Mouse (Mus musculus) adrenal gland, postnatal 25 days (tissue): ENCODE data around the gene Ttc28. TPM values are rescaled to one million over a fixed set of nuclear protein-coding genes. Genes with fewer than 3 reads are reported as not detected.

Experiments used
- DNase-seq: peaks from one replicate; pipeline ENCODE4 v3.0.0; 2021; ENCODE audit warnings: mixed read lengths
- total RNA-seq: library from RNA; stranded (reverse); gene quantifications from 2 replicates; pipeline ENCODE4 v1.2.3, GENCODE M21; 2021

The Ttc28 gene
- total RNA-seq, 1 experiment from 2014 or later, result 22.9 TPM

DNA sequence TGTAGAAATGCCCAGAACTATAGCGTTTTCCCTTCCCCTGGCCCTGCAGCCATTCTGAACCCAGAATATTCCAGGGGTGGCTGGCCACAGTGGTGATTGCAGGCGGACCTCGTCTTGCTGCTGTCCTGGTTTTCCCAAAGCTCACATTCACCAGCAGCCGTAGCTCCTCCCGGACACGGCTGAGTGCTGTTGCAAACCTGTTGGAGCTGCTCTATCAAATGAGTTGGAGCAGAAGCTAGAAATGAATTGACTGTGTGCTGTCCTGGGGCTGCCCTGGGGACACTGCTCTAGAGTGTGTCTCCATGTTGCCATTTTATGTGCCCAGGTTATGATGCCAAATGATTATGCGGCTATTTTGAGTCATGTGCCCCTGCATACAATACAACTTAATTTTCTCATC, 254.2 kb downstream of the Ttc28 start:
- no peak for DNase-seq

DNA sequence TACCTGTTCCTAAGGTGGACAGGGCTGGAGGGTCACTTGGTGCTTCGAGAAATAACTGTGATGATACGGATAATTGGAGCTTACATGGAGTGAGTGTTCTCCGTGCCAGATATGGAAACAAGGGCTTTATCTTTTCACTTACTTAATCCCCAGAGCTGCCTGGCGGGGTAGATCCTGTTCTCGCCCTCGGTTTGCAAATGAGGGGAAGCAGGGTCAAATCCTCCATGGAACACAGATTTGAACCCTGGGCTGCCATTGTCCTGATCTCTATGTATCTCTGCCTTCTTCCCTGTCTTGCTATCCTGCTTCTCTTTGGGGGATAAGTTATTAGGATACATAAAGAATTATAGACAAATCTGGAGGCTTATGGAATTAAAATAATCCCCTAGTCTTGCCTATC, 257.7 kb downstream of the Ttc28 start:
- DNase-seq, result no peak

DNA sequence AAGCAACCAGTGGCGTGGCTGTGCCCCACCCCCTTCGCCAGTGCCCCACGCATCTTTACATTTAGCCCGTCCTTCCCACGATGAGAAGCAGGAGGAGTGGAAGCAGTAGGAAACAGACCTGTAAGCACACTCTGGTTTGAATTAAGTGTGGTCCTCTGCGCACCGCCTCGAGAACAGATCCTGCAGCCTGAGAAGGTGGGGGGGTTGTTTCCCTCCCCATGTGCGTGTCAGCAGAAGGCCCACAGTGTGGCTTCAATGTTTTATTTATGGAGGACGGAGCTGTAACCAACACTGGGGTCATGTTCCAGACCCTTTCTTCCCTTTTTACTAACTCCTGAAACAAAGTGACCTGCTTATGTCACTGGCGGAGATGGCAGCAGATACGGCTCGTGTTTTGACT, 258.1 kb downstream of the Ttc28 start:
- no peak for DNase-seq

DNA sequence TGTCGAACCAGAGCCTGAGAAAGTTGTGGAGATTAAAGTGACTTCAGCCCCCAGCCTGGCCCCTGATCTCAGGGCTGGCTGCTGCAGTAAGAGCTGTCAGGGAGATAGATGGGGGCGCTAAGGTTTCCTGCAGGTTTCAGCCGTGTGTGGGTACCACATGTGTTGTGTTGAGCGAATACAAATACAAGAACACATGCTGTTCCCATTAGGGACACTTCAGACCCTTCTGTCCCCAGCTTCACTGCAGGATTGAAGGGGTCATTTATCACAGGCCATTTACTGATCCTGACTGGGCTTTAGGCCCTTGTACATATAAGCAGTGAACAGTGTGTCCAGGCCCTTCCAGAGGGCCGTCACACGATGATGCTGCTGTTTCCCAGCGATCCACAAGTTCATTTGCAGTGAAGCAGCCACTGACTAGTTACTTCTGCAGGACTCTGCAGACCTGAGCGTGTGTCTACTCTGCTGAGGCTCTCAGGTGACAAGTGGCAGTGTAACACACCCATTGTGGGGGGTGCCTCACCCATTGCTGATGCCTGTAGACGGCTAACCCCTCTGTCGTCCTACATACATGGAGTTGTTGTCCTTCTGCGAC, 258.7 kb downstream of the Ttc28 start:
- no peak for DNase-seq

DNA sequence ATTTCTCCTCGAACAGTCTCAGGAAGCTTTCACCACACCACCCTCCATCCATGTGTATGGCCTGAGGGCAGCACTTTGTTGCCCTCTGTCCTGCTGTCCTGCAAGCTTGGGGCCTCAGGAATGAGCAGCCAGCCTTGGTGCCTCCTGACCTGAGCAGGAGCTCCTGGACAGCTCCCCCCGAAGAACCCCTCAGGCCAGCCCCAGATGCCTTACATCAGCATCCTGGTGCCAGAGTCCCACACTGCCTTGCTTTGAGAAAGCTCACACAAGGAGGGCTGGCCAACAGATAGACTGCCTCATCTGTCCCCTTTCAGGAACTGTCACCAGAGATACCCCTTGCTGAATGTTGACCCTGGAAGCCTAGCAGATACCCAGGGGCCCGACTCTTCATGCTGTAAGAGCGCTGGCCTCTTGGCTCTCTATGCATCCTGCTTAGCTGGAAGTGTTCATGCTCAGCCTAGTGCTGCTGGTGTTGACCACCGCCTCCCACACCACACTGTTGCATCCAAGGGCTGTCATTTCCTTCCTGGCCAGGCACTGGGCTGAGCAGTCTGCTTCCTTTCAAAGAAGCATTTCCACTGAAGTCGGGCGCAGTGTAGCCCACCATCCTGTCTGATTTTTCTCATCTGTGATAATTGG, 259.4 kb downstream of the Ttc28 start:
- no peak for DNase-seq

DNA sequence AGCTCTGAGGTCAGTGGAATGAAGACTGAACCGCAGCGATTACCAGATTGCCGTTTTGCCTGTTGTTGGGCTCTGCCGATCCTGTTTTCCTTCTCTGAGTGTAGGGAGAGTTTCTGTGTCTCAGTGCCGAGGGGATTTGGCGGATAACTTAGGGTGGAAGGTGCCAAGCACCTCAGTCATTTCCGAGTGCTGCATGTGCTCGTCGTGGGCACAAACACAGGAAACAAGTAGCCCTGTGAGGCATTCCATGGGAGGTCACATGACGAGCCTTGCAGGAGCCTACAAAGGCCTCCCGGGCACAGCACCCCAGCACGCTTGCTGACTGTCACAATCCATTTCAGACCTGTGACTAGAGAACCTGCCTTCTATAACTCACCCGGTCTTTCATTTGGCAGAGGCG, 260.0 kb downstream of the Ttc28 start:
- DNase-seq, result no peak

DNA sequence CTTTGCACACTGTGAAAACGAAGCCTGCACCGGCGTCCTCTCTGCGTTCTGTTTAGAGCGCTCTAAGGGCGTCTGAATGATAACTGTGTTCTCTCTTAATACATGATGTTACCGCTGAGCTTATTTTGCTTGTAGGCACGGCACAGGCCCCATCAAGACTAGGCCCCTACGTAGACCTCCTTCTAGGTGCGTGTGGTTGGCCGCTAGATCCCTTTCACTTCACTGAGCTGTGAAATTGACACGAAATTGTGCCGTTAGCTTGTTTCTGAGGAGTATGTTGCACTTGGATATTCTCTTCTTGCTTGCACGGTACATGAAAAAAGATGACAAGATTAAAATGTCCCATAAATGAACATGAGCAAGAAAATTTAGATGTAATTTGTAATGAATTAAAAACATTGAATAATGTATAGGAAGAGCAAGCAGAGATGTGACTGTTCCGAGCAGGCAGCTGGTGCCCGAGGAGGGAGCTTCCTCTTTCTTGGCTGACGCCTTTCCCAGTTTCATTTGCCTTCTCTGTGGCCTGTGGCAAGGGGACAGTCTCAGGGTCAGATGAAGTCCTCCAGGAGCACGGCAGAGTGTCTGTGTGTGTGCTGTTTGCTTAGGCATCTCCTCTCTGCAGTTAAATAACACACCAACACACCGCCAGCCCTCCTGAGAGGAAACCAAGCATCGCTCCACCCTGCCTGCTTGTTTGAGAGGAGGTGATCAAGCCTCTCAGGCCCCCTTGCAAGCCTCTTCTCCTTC, 261.7 kb downstream of the Ttc28 start:
- no peak for DNase-seq

DNA sequence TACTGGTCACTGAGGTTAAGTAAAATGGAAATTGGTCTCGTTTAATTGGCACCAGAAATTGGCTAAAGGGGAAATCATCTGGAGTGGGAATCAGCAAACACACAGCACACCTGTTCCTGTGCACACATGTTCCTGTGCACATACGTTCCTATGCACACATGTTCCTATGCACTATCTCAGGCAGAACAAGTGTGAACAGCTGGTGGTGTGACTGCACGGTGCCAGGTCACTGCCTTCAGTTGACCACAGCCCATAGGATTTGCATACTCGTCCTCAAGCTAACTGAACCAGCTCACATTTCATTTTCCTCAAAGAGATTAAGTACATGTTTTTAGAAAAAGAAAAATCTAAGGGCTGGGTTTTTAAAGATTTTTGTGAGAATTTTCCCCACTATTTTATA, 263.2 kb downstream of the Ttc28 start:
- no peak for DNase-seq

DNA sequence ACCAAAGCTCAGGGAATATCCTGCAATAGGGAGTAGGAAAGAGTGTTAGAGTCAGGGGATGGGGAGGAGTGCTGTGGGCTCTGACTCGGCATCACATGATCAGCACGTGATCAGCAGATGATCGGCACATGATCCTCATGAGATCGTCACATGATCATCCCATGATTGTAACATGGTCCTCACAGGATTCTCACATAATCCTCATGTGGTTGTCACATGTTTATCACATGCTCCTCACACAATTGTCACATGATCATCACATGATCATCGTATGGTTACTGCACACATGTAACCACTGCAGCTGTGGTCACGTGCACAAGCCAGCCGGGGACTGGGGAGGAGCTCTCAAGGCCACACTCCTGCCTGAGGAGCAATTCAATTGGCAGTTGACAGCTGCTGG, 264.8 kb downstream of the Ttc28 start:
- DNase-seq, result no peak

DNA sequence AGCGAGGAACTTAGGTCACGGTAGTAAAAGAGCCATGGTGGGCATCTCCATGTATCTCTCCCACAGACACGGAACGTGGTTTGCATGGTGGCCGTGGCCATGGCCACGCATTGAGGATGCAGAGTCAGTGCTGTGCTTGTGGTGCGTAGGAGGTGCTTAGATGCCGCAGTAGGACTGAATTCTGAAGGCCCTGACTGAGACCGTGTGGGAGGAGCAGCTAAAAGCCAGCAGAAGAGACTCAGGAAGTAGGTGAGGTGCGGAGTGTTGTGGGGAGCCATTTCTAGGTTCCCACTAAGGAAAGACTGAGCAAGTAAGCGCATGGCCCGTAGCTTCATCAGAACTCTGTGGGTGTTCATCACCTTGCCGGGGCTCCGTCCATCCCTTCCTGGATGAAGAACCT, 271.0 kb downstream of the Ttc28 start:
- DNase-seq, result no peak

DNA sequence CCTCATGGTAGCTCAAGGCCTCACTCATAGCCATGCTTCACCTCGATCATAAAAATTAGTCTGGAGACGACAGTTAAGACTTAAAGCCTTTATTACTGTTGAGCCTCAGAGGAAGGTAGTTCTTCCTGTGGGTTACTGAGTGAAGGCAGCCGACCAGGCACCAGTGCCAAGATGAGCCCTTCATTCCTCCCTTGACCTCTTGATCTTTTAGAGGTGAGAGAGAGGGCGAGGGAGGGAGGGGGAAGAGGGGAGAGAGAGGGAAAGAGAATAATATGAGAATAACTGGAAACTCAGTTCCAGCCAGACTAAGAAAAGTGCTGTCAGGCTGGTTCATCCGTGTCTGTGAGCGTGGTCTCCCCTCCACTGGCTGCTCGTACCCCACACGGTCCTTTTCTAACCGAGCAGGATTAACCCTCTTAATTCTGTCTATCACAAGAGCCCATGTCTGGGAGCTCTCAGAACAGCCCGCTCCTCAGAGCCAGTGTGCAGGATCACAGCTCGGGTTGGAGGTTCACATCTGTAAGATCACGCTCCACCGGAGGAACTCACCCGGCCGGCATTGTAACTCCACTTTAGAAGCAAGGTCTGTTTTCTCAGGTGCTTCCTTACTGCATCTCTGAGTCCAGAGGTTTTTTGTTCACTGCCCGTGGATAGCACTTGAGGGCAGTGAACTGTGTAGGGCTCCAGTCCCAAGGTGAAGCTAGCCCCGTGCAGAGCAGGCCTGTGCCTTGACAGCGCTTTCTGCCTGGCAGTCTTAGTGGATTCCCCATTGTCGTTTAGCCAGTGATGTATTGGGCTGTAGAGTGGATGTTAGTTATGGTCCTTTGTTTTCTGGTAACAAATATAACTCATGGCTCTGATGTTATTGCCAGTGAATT, 272.5 kb downstream of the Ttc28 start:
- no peak for DNase-seq

DNA sequence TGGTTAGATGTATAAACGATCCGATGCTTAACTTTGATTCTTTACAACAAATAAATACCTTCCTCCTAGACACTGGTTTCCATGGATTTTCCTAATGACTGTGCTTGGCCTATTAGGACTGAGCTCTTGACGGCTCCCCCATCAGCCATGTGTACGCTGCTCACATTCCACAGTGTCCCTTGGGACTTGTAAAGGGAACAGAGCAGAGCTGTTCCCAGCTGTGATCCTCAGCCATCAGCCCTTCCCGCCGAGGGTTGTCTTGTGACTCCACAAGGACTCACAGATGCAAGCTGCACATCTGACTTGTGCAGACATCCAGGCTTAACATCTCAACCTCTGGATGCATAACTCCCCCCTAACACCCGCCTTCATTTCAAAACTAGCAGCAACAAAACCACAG, 275.0 kb downstream of the Ttc28 start:
- DNase-seq, result no peak

DNA sequence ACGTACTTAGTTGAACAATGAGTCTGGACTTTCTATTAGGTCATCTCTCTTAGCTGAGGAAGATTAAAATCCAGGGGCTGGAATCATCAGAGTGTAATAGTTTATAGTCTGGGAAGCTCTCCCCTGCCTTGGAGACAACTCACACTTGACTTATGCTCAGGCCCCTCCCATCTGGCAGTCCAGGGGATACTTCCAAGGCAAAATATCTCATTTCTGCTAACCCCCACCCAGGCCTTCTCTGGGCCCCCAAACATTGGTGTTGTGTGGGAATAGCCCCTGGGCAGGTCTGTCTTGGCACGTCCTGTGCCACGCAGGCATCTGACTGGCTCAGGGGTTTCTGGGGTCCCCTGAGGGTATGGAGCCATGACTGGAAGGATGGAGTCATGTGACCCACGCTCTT, 275.7 kb downstream of the Ttc28 start:
- DNase-seq, result no peak

DNA sequence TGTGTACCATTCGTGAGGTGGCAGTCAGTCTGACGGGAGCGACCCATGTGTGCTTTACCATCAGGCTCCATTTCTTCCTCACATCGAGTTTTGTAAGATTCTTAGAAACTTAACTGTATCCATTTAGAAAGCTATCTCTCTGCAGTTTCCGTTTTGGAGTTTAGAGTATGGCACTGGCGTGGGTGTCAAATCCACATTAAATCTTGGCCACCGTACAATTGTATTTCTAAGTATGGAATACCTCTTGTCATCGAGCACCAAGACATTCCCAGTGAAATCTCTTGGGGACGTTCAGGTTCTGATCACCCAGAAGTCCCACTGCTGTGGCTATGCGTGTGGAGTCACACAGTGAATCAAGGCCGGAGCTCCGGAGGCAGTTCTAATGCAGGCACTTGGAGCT, 276.3 kb downstream of the Ttc28 start:
- DNase-seq, result no peak

DNA sequence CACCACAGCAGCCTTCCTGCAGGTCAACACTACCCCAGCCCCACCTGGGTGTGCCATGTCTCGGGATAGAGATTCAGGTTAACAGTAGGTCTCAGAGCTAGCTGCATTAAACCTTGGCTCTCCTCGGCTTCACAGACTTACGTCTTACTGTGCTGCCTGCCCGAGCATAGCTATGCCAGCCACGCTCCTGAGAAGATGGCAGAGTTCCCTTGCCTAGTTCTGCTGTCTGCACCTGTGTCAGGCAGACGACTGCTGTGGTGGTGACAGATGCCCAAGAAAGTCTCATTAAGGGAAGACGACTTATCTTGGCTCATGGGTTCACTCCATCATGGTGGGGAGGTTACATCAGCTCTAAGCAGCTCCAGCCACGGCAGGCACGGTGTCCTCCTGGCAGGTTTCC, 278.7 kb downstream of the Ttc28 start:
- DNase-seq, result no peak

DNA sequence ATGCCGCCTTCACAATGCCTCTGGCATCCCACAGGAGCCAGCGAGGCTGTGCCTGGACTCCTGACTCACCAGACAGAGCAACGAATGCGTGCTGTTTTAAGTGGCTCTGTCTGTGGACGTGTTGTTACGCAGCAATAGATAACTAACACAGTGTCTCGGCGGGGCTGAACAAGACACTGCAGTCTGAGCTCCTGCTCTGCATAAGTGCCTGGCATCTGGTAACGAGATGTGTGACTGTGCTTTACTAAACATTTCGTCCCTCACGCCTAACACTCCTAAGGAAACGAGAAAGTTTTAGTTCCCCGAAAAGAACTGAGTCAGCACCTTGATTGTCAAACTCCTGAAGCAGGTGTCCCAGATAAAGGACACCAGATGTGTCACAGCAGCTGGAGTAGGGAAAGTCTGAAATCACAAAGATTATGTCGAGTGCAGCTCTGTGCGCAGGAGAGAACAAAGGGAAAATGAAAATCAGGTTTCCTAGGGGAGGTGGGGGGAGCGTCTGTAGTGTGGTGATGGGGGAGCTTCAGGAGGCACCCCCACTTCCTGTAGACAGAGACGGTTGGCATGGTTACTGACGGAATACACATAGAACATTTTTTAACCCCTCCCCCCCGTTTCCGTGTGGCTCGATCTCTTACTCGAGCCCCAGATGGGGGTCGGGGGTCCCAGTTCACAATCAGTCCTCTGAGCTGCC, 280.2 kb downstream of the Ttc28 start:
- no peak for DNase-seq

DNA sequence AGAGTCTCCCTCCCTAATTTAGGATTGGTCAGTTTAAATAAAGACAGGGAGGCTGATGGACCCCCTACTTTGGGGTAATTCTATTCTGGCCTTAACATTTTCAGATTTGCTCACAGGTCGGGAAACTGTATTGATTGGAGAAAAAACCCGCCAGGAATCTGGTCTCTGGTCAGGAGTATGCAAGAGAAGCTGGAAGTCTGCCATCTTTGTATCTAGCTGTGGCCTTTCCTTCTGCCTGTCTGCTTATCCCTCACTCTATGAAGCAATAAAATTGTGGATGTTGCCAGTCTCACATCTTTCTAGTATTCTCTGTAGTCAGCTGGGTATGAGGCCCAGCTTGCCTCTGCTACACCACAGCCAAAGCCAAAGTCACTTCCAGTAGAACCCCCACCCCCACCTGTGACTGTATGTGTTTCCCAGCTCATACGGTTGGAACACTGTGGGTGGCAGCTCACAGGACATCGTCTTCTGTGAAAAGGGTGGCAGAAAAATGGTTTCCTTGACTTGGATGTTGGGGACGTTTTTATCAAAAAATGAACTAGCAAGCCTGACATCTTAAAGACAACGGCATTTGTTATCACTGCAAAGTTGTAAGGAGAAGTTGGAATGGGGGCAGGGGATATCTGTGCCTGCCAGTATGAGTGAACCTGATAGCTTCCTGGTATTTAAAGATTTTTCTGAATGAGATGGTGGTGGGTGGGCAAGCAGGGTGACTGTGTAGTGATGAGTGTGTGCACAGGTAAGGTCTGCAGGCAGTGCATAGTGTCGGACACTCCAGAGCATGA, 281.7 kb downstream of the Ttc28 start:
- DNase-seq, result no peak

DNA sequence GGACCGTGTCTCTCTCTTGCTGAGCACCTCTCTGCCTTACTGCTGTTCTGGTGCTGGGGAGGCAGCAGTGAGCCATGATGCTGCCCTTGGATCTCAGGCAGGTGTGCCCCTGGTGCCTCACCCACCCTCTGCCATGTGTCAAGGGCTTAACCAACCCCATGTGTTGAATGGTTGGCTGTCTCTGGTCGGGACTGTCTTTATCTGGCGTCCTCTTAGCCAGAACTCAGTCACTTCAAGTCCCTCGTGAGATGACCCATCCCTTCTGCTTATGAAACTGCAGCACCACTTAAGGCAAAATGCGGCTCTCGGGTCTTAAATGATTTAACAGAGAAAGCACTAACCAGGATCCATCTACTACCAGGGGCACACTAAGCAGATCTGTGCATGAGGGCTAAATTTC, 283.3 kb downstream of the Ttc28 start:
- no peak for DNase-seq

DNA sequence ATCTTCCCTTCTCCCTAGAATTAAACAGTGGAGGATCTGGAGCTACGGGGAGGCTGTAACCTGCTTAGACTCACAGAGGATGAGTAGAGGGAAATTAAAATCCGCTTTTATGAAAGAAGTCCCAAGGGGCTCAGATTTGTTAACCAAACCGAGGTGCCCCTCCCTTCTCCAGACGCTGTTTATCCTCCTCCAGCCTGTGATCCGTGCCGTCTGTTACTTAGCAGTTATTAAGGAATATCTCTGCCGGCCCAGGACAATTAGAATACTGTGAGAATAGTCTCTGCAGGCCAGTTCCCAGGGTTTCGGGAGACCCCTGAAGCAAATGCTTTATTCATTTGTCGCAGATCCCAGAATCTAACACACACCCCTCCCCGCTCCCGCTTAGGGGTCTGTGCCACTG, 283.8 kb downstream of the Ttc28 start:
- no peak for DNase-seq

DNA sequence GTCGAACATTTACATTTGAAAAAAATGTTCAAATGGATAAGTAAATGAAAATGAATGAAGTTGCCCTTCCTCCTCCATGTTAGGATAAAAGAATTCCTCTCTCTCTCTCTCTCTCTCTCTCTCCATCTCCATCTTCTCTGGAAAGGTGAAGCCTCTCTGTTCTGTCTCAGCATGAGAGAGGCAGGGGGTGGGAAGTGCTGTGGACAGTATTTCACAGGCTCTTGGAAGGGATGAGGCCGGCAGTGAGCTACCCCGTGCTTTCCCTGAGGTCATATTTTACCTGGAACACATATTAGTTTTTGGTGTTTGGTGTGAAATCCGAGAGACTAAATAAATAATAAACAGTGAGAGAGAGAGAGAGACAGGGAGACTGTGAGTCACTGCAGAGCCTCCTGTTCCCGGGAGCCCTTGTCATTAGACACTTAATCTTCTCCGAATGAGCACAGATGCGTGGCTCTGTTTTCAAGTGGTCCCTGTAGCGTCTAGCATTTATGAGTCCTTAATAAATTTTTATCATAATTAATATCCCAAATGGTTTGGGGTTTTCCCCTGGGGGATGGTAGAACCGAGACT, 284.8 kb downstream of the Ttc28 start:
- no peak for DNase-seq

DNA sequence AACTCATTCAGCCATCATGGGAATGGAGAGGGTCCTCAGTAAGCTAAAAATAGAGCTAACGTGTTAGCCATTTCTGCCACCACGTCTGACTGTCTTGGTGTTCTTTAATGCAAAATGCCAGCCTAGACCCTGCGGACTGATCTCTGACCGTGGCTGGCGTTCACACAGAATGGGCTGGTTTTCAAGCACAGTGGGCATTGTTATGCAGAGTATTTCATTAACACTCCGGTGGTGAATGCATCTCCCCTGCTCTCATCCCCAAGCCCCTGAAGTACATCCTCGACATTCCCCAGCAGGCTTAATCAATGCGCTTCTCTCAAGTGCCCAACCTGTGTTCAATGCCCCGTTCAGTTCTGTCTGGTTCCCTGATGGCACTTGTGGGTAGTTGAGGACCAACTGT, 290.8 kb downstream of the Ttc28 start:
- no peak for DNase-seq
